Mouse (Mus musculus): ENCODE data around the gene Slc16a4. TPM values are rescaled to one million over a fixed set of nuclear protein-coding genes. Genes with fewer than 3 reads are reported as not detected.

Slc16a4 gene
- polyA plus RNA-seq, 1 experiment from 2014 or later = 2.1 TPM

- H3K27ac ChIP-seq = no peak overlapping the region
- 0 out of 2 replicates have a peak, but pooled peaks have one; percentile 29 for ATAC-seq (ENCODE audit: low FRiP score, low read depth)
- H3K4me3 ChIP-seq = no peak overlapping the region
- no peaks in the 10 kb centered on the region; the same call in 1 of the 2 replicates for H3K27me3 ChIP-seq (replicated peaks)
- no peak overlapping the region for H3K9ac ChIP-seq
- WGBS = 38% methylated on average over 3 of the region's 3 CpGs
- H3K4me2 ChIP-seq (replicated peaks) = no peak overlapping the region
- no peaks in the 10 kb centered on the region for H3K36me3 ChIP-seq
- no peaks in the 10 kb centered on the region for H3K4me1 ChIP-seq
- no peaks in the 10 kb centered on the region for H3K9me3 ChIP-seq
Measured at GRCm38 (mm10) chr3:107345033-107345725, 54.1 kb downstream of the Slc16a4 start.

- Histone ChIP-seq H3K27me3 (replicated peaks) (no peaks in the 10 kb centered on the region), H3K9ac (no peak overlapping the region), H3K4me2 (replicated peaks) (no peak overlapping the region), H3K9me3 (no peaks in the 10 kb centered on the region), H3K4me1 (no peaks in the 10 kb centered on the region), H3K36me3 (no peaks in the 10 kb centered on the region), H3K4me3 (no peak overlapping the region), H3K27ac (no peak overlapping the region)
- ATAC-seq (ENCODE audit: low FRiP score, low read depth) = no peak
- WGBS = 81% methylated on average over 3 of the region's 3 CpGs
Measured at GRCm38 (mm10) chr3:107349006-107349405, 58.0 kb downstream of the Slc16a4 start.

GRCm38 (mm10) chr3:107351706-107352105, 60.7 kb downstream of the Slc16a4 start:
- no peak overlapping the region for H3K4me3 ChIP-seq
- H3K9ac ChIP-seq = no peak overlapping the region
- no peaks in the 10 kb centered on the region for H3K4me1 ChIP-seq
- no peaks in the 10 kb centered on the region for H3K27me3 ChIP-seq (replicated peaks)
- ATAC-seq (ENCODE audit: low FRiP score, low read depth) = no peak
- 60% methylated on average over 3 of the region's 3 CpGs for WGBS
- H3K9me3 ChIP-seq = no peaks in the 10 kb centered on the region
- H3K27ac ChIP-seq = no peak overlapping the region
- H3K4me2 ChIP-seq (replicated peaks) = no peak overlapping the region
- H3K36me3 ChIP-seq = no peaks in the 10 kb centered on the region

GRCm38 (mm10) chr3:107355618-107356260, 64.7 kb downstream of the Slc16a4 start:
- 89% methylated on average over 6 of the region's 6 CpGs for WGBS
- Histone ChIP-seq H3K4me2 (replicated peaks) (no peak overlapping the region), H3K27me3 (replicated peaks) (0 out of 2 replicates have a peak, but pooled peaks cover 3% of the 10 kb centered on the region), H3K36me3 (no peaks in the 10 kb centered on the region), H3K4me1 (no peaks in the 10 kb centered on the region), H3K9me3 (no peaks in the 10 kb centered on the region), H3K4me3 (no peak overlapping the region), H3K9ac (no peak overlapping the region), H3K27ac (no peak overlapping the region)
- no peak for ATAC-seq (ENCODE audit: low FRiP score, low read depth)

GRCm38 (mm10) chr3:107356964-107357441, 66.0 kb downstream of the Slc16a4 start:
- Histone ChIP-seq H3K9ac (no peak overlapping the region), H3K4me3 (no peak overlapping the region), H3K27me3 (replicated peaks) (0 out of 2 replicates have a peak, but pooled peaks cover 3% of the 10 kb centered on the region), H3K9me3 (no peaks in the 10 kb centered on the region), H3K36me3 (no peaks in the 10 kb centered on the region), H3K27ac (no peak overlapping the region), H3K4me2 (replicated peaks) (0 out of 2 replicates have a peak overlapping the region, but pooled peaks have one; percentile 20), H3K4me1 (no peaks in the 10 kb centered on the region)
- peak; percentile 94 for ATAC-seq (ENCODE audit: low FRiP score, low read depth)
- WGBS = 2% methylated on average over 11 of the region's 11 CpGs

GRCm38 (mm10) chr3:107357700-107358234, 66.7 kb downstream of the Slc16a4 start:
- Histone ChIP-seq H3K4me1 (no peaks in the 10 kb centered on the region), H3K36me3 (no peaks in the 10 kb centered on the region), H3K9me3 (no peaks in the 10 kb centered on the region), H3K4me2 (replicated peaks) (0 out of 2 replicates have a peak overlapping the region, but pooled peaks have one; percentile 20), H3K27ac (no peak overlapping the region), H3K4me3 (no peak overlapping the region), H3K9ac (no peak overlapping the region), H3K27me3 (replicated peaks) (0 out of 2 replicates have a peak, but pooled peaks cover 3% of the 10 kb centered on the region)
- ATAC-seq (ENCODE audit: low FRiP score, low read depth) = no peak
- 61% methylated on average over 3 of the region's 3 CpGs for whole genome bisulfite sequencing

- ATAC-seq (ENCODE audit: low FRiP score, low read depth) = no peak
- Histone ChIP-seq H3K4me3 (no peak overlapping the region), H3K9ac (no peak overlapping the region), H3K4me2 (replicated peaks) (no peak overlapping the region), H3K36me3 (no peaks in the 10 kb centered on the region), H3K9me3 (no peaks in the 10 kb centered on the region), H3K27me3 (replicated peaks) (0 out of 2 replicates have a peak, but pooled peaks cover 3% of the 10 kb centered on the region), H3K27ac (no peak overlapping the region), H3K4me1 (no peaks in the 10 kb centered on the region)
- 75% methylated on average over 4 of the region's 4 CpGs for WGBS
Measured at GRCm38 (mm10) chr3:107360341-107360740, 69.3 kb downstream of the Slc16a4 start.

Other genes with a start within 250 kb of the Slc16a4 start
- gene Kcna2, start 190.1 kb upstream of the Slc16a4 start, polyA plus RNA-seq (2016; fragmentation: Nextera tagmentation; extraction: Ambion mirVana) = 0.37 and 0.55 TPM in 2 replicates
- gene Kcna10, start 108.2 kb upstream of the Slc16a4 start, polyA plus RNA-seq (2016; fragmentation: Nextera tagmentation; extraction: Ambion mirVana) = not detected in 2 replicates
- not detected in 2 replicates for gene Cym, start 69.5 kb upstream of the Slc16a4 start, polyA plus RNA-seq (2016; fragmentation: Nextera tagmentation; extraction: Ambion mirVana)
- gene A630076J17Rik, start 60.6 kb upstream of the Slc16a4 start, polyA plus RNA-seq (2016; fragmentation: Nextera tagmentation; extraction: Ambion mirVana) = not detected in 2 replicates
- not detected in 2 replicates for gene Prok1, start 51.5 kb upstream of the Slc16a4 start, polyA plus RNA-seq (2016; fragmentation: Nextera tagmentation; extraction: Ambion mirVana)
- 182 and 190 TPM in 2 replicates for gene Lamtor5, start 12.4 kb upstream of the Slc16a4 start, polyA plus RNA-seq (2016; fragmentation: Nextera tagmentation; extraction: Ambion mirVana)
- gene Rbm15, start 42.4 kb downstream of the Slc16a4 start, polyA plus RNA-seq (2016; fragmentation: Nextera tagmentation; extraction: Ambion mirVana) = 10.3 and 14.1 TPM in 2 replicates
- gene Kcnc4, start 168.3 kb downstream of the Slc16a4 start, polyA plus RNA-seq (2016; fragmentation: Nextera tagmentation; extraction: Ambion mirVana) = 0.45 and 0.71 TPM in 2 replicates
- gene Slc6a17, start 226.8 kb downstream of the Slc16a4 start, polyA plus RNA-seq (2016; fragmentation: Nextera tagmentation; extraction: Ambion mirVana) = 3.3 and 5.2 TPM in 2 replicates